Mouse (Mus musculus) heart, adult 8-10 months (tissue): Measurements from ENCODE around the gene Psg27. TPM values are rescaled to one million over a fixed set of nuclear protein-coding genes. Genes with fewer than 3 reads are reported as not detected.
"Not testable (repeated sequence)": the region's sequence is repeated elsewhere in the genome, so short reads cannot be mapped to it uniquely, and the experiment has no call there.

Experiments used
- DNase-seq: peaks from one replicate; pipeline ENCODE4 v3.0.0; 2022; ENCODE audit warnings: low spot score
- total RNA-seq, 4 experiments: library from RNA; stranded (reverse); gene quantifications; 2 replicates each; pipeline ENCODE4 v1.2.4; 2022

The Psg27 gene
- not detected for total RNA-seq

GRCm38 (mm10) chr7:18567205-18567604 lies at the start of gene Psg27:
Gene Psg27, minus strand, starts transcription at chr7:18567305.
- DNase-seq = no peak

GRCm38 (mm10) chr7:18616401-18616800 lies 49.3 kb upstream of the Psg27 start, which contains the start of gene Psg23:
Gene Psg23, minus strand, starts transcription at chr7:18616501.
- not testable (repeated sequence) for DNase-seq

GRCm38 (mm10) chr7:18559850-18560249 lies 7.3 kb downstream of the Psg27 start:
- DNase-seq = no peak

- not testable (repeated sequence) for DNase-seq
Observed at GRCm38 (mm10) chr7:18555751-18556150, 11.4 kb downstream of the Psg27 start.

GRCm38 (mm10) chr7:18533420-18533819 lies 33.7 kb downstream of the Psg27 start:
- no peak for DNase-seq

GRCm38 (mm10) chr7:18532169-18532568 lies 34.9 kb downstream of the Psg27 start, which contains the start of gene Psg25:
Gene Psg25, minus strand, starts transcription at chr7:18532269.
- DNase-seq = no peak

GRCm38 (mm10) chr7:18524668-18525067 lies 42.4 kb downstream of the Psg27 start:
- DNase-seq = no peak

GRCm38 (mm10) chr7:18512848-18513247 lies 54.3 kb downstream of the Psg27 start:
- not testable (repeated sequence) for DNase-seq

GRCm38 (mm10) chr7:18512417-18512816 lies 54.7 kb downstream of the Psg27 start:
- not testable (repeated sequence) for DNase-seq

GRCm38 (mm10) chr7:18511479-18511878 lies 55.6 kb downstream of the Psg27 start:
- DNase-seq = no peak

Other genes with a start within 250 kb of the Psg27 start
- gene Psg18, start 212.3 kb downstream of the Psg27 start, total RNA-seq = not detected
- gene Psg28, start 135.3 kb downstream of the Psg27 start, total RNA-seq = not detected
- gene Psg26, start 83.1 kb downstream of the Psg27 start, total RNA-seq = not detected
- not detected for gene Psg25, start 35.0 kb downstream of the Psg27 start, total RNA-seq
- gene Psg23, start 49.2 kb upstream of the Psg27 start, total RNA-seq = not detected
- gene Psg21, start 89.4 kb upstream of the Psg27 start, total RNA-seq = not detected
- gene Psg20, start 118.9 kb upstream of the Psg27 start, total RNA-seq = not detected
- gene Psg22, start 150.8 kb upstream of the Psg27 start, total RNA-seq = not detected
- gene Psg19, start 231.2 kb upstream of the Psg27 start, total RNA-seq = not detected